Mouse (Mus musculus): ENCODE measurements at regions not wholly inside any gene's neighbourhood (a gene's known extent, or its start where the extent isn't known, plus 50 kb on each side); places are given as distances from the start of the nearest gene placed in this dataset.

- Histone ChIP-seq H3K9ac (ENCODE audit: control insufficient read depth, low read depth, low read length, poor library complexity, severe bottlenecking) (no peak overlapping the region), H3K36me3 (ENCODE audit: control insufficient read depth in 1 of 2, insufficient read depth in 2 of 2, low read length in 2 of 2) (no peaks in the 10 kb centered on the region), H3K4me3 (ENCODE audit: control insufficient read depth in 1 of 2, insufficient read depth in 1 of 2, low read depth in 2 of 2, low read length in 2 of 2) (no peak overlapping the region), H3K79me2 (ENCODE audit: control insufficient read depth, insufficient read depth, low read length, poor library complexity) (no peaks in the 10 kb centered on the region), H3K9me3 (replicated peaks; ENCODE audit: insufficient read depth, low read length) (no peaks in the 10 kb centered on the region), H3K27ac (ENCODE audit: control insufficient read depth, low read depth, low read length) (no peak overlapping the region), H3K4me1 (ENCODE audit: control insufficient read depth in 1 of 2, insufficient read depth in 2 of 2, low read length in 2 of 2) (no peaks in the 10 kb centered on the region), H3K27me3 (ENCODE audit: control insufficient read depth in 1 of 2, insufficient read depth in 2 of 2, low read length in 2 of 2) (no peaks in the 10 kb centered on the region)
- DNase-seq (ENCODE audit: low read depth, low spot score): no peak
- TF ChIP-seq ETS1 (IDR thresholded peaks at IDR 0.05; ENCODE audit: low read depth, low read length) (no peak), TCF12 (IDR thresholded peaks at IDR 0.05; ENCODE audit: low read depth, low read length) (no peak), RAD21 (IDR thresholded peaks at IDR 0.05; ENCODE audit: low read depth, low read length) (no peak), TAL1 (IDR thresholded peaks at IDR 0.05; ENCODE audit: low read length) (no peak), MAFK (IDR thresholded peaks at IDR 0.05; ENCODE audit: borderline replicate concordance, low read depth, low read length) (no peak), MXI1 (IDR thresholded peaks at IDR 0.05; ENCODE audit: low read depth, low read length) (no peak), ZC3H11A (IDR thresholded peaks at IDR 0.05; ENCODE audit: low read depth, low read length) (no peak), CHD1 (IDR thresholded peaks at IDR 0.05; ENCODE audit: low read depth, low read length) (no peak), MAX (IDR thresholded peaks at IDR 0.05; ENCODE audit: low read length) (no peak), MYB (IDR thresholded peaks at IDR 0.05; ENCODE audit: low read depth, low read length) (no peak), POLR2AphosphoS2 (IDR thresholded peaks at IDR 0.05; ENCODE audit: low read length) (no peak), RCOR1 (IDR thresholded peaks at IDR 0.05; ENCODE audit: low read depth, low read length) (no peak), SMC3 (IDR thresholded peaks at IDR 0.05; ENCODE audit: low read depth, low read length) (no peak), BHLHE40 (IDR thresholded peaks at IDR 0.05; ENCODE audit: borderline replicate concordance, low read depth, low read length) (no peak)
Measured at GRCm38 (mm10) chr3:21379816-21380215, 696.6 kb upstream of the Tbl1xr1 start.

DNA sequence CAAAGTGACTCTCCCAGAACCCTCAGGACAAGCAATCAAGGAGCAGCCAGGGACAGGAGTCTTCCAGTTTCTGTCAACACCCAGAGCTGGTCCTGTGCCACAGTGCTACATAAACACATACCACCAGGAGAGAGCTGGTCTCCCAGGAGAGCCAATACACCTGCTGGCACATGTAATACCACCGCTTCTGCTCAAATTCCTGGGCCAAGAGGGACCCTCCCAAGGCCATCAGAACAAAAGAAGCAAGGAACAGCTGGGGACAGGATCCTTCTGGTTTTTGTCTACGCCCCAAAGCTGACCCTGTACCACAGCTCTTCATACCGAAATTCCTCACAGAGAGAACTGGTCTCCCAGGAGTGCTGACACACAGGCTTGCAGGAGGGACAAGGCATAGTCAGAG is 695.4 kb upstream of the Tbl1xr1 start:
- TF ChIP-seq CTCF (IDR thresholded peaks at IDR 0.05 in 2 of 3, conservative IDR thresholded peaks at IDR 0.05 in 1 of 3; ENCODE audit: control insufficient read depth in 1 of 3, insufficient read depth in 1 of 3, low read depth in 2 of 3, low read length in 3 of 3, poor library complexity in 1 of 3, severe bottlenecking in 1 of 3) (no peak), MYC (IDR thresholded peaks at IDR 0.05; ENCODE audit: low read depth, low read length) (no peak), ETS1 (IDR thresholded peaks at IDR 0.05; ENCODE audit: low read depth, low read length) (no peak), POLR2A (IDR thresholded peaks at IDR 0.05; ENCODE audit: control insufficient read depth in 1 of 2, insufficient read depth in 1 of 2, low read depth in 1 of 2, low read length in 2 of 2, poor library complexity in 1 of 2) (no peak), USF2 (IDR thresholded peaks at IDR 0.05; ENCODE audit: borderline replicate concordance in 1 of 2, insufficient read depth in 1 of 2, low read depth in 1 of 2, low read length in 2 of 2) (no peak), ZC3H11A (IDR thresholded peaks at IDR 0.05; ENCODE audit: low read depth, low read length) (no peak), CHD1 (IDR thresholded peaks at IDR 0.05; ENCODE audit: low read depth, low read length) (no peak), POLR2AphosphoS2 (IDR thresholded peaks at IDR 0.05; ENCODE audit: low read length) (no peak), MXI1 (IDR thresholded peaks at IDR 0.05; ENCODE audit: low read depth, low read length) (no peak), ZMIZ1 (IDR thresholded peaks at IDR 0.05; ENCODE audit: low read depth, low read length) (no peak), E2F4 (IDR thresholded peaks at IDR 0.05; ENCODE audit: borderline replicate concordance, low read depth, low read length) (no peak), MEF2A (IDR thresholded peaks at IDR 0.05; ENCODE audit: extremely low read depth, insufficient replicate concordance, low read depth, low read length, poor library complexity, severe bottlenecking) (no peak), NELFE (IDR thresholded peaks at IDR 0.05; ENCODE audit: low read depth, low read length) (no peak), RAD21 (IDR thresholded peaks at IDR 0.05; ENCODE audit: low read depth, low read length) (no peak), SMC3 (IDR thresholded peaks at IDR 0.05; ENCODE audit: low read depth, low read length) (no peak), HCFC1 (IDR thresholded peaks at IDR 0.05; ENCODE audit: low read depth, low read length) (no peak), TBP (IDR thresholded peaks at IDR 0.05; ENCODE audit: low read depth, low read length) (no peak), ELF1 (IDR thresholded peaks at IDR 0.05; ENCODE audit: low read depth, low read length) (no peak), TCF12 (IDR thresholded peaks at IDR 0.05; ENCODE audit: low read depth, low read length) (no peak)
- no peak overlapping the region for H3K27ac ChIP-seq (ENCODE audit: control insufficient read depth, low read depth, low read length)
- no peaks in the 10 kb centered on the region for H3K36me3 ChIP-seq (ENCODE audit: control insufficient read depth in 1 of 2, insufficient read depth in 2 of 2, low read length in 2 of 2)
- H3K9me3 ChIP-seq (replicated peaks; ENCODE audit: insufficient read depth, low read length): no peaks in the 10 kb centered on the region
- no peaks in the 10 kb centered on the region for H3K4me1 ChIP-seq (ENCODE audit: control insufficient read depth in 1 of 2, insufficient read depth in 2 of 2, low read length in 2 of 2)
- no peaks in the 10 kb centered on the region for H3K27me3 ChIP-seq (ENCODE audit: control insufficient read depth in 1 of 2, insufficient read depth in 2 of 2, low read length in 2 of 2)
- no peak overlapping the region for H3K9ac ChIP-seq (ENCODE audit: control insufficient read depth, low read depth, low read length, poor library complexity, severe bottlenecking)
- no peak for DNase-seq (ENCODE audit: low read depth, low spot score)
- H3K79me2 ChIP-seq (ENCODE audit: control insufficient read depth, insufficient read depth, low read length, poor library complexity): no peaks in the 10 kb centered on the region
- H3K4me3 ChIP-seq (ENCODE audit: control insufficient read depth in 1 of 2, insufficient read depth in 1 of 2, low read depth in 2 of 2, low read length in 2 of 2): no peak overlapping the region

Data from MEL (cell line).